Mouse (Mus musculus): ENCODE measurements around the gene Smim5. TPM values are rescaled to one million over a fixed set of nuclear protein-coding genes. Genes with fewer than 3 reads are reported as not detected.

The Smim5 gene
- total and polyA plus RNA-seq, 3 experiments, result 0.42 to 1.4 (median 0.98) TPM

DNA sequence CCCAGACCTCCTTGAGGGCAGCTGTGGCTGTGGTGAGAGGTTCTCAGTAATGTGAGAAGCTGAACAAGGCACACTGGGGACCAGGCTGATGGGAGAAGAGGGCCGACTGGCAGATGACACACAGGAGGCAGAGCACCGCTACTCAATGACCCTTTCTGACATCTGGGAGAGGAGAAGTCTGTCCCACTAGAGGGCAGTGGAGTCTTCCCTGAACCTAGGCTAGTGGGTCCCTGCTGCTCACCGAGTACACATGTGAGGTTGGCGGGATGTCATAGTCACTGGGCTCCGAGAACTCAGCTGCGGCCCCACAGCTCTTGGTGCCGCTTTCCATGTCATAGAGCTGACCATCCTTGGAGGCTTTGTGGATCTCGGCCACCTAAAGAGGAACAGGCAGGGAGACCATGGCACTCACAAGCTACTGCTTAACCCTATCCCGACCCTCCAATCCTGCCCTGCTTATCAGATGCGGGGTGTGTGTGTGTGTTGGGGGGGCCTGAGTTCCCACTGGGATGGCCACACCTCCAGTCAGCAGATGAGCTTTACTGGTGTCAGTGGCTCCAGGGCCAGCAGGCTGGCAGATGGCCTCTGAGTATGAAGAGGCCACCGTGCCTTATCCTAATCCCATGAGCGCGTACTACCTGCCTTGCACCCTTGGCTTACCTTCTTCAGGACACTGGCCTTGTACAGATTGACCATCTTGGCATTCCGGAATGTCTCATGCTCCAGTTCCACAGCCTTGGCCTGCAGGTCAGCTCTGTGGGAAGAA lies 4.8 kb upstream of the Smim5 start:
- H3K36me3 ChIP-seq (replicated peaks in 1 of 2; ENCODE audit: control insufficient read depth in 1 of 2, insufficient read depth in 1 of 2, low read length in 1 of 2), result peaks cover 59 to 89% of the 10 kb centered on the region in 2 experiments
- no peaks in the 10 kb centered on the region for H3K9me3 ChIP-seq (replicated peaks; ENCODE audit: low read length)
- H3K9ac ChIP-seq (ENCODE audit: insufficient read depth, low read depth), result no peak overlapping the region
- H3K4me2 ChIP-seq (ENCODE audit: insufficient read depth, low read depth, poor library complexity, severe bottlenecking), result no peak overlapping the region
- in situ Hi-C loops (cut with MboI; ENCODE audit: low pct_ligation_motif_present, low pct_unique_long_range_greater_than_20kb, low sequenced_read_pairs) (no loop called here), dilution Hi-C loops (cut with MboI; ENCODE audit: extremely low pct_ligation_motif_present, extremely low pct_unique_long_range_greater_than_20kb, low sequenced_read_pairs) (no loop called here)
- no peak for TF ChIP-seq PAX5 (IDR thresholded peaks at IDR 0.05; ENCODE audit: low read length)
- TF ChIP-seq MEF2A (IDR thresholded peaks at IDR 0.05; ENCODE audit: borderline replicate concordance, low read depth, low read length), result no peak
- no peak for TF ChIP-seq POLR2A (IDR thresholded peaks at IDR 0.05; ENCODE audit: low read depth, low read length)
- peak; percentile 64 for TF ChIP-seq SMC3 (IDR thresholded peaks at IDR 0.05; ENCODE audit: low read depth, low read length)
- no peak for TF ChIP-seq RCOR1 (conservative IDR thresholded peaks at IDR 0.05; ENCODE audit: low read depth, low read length)
- peak in 1 of 2 experiments; percentile 72; a peak in 3 of 4 replicates for TF ChIP-seq CTCF (conservative IDR thresholded peaks at IDR 0.05 in 1 of 2, IDR thresholded peaks at IDR 0.05 in 1 of 2; ENCODE audit: low read depth in 2 of 2, low read length in 2 of 2)
- no peak for TF ChIP-seq CHD2 (IDR thresholded peaks at IDR 0.05; ENCODE audit: low read length)
- TF ChIP-seq CHD1 (IDR thresholded peaks at IDR 0.05; ENCODE audit: low read depth, low read length), result no peak
- no peak for TF ChIP-seq EP300 (IDR thresholded peaks at IDR 0.05; ENCODE audit: low read length)
- TF ChIP-seq RAD21 (IDR thresholded peaks at IDR 0.05; ENCODE audit: low read depth, low read length), result peak; percentile 60
- TF ChIP-seq MAX (IDR thresholded peaks at IDR 0.05; ENCODE audit: low read length), result no peak
- TF ChIP-seq UBTF (IDR thresholded peaks at IDR 0.05; ENCODE audit: low read depth, low read length), result no peak
- no peaks in the 10 kb centered on the region for H3K27me3 ChIP-seq (replicated peaks)
- H3K27ac ChIP-seq (ENCODE audit: insufficient read depth, low read depth), result no peak overlapping the region
- no peaks in the 10 kb centered on the region for H3K79me2 ChIP-seq (replicated peaks; ENCODE audit: control insufficient read depth, extremely low read depth, insufficient read depth, poor library complexity, severe bottlenecking)
- peaks cover 4 to 25% of the 10 kb centered on the region in 2 experiments; a peak in 3 of 4 replicates for H3K4me1 ChIP-seq (ENCODE audit: control insufficient read depth in 1 of 2, insufficient read depth in 2 of 2)
- DNase-seq (ENCODE audit: extremely low read depth), result peak; percentile 61
- H3K4me3 ChIP-seq (replicated peaks in 1 of 3; ENCODE audit: low read depth in 2 of 3, low read length in 2 of 3, poor library complexity in 1 of 3), result no peak overlapping the region

DNA sequence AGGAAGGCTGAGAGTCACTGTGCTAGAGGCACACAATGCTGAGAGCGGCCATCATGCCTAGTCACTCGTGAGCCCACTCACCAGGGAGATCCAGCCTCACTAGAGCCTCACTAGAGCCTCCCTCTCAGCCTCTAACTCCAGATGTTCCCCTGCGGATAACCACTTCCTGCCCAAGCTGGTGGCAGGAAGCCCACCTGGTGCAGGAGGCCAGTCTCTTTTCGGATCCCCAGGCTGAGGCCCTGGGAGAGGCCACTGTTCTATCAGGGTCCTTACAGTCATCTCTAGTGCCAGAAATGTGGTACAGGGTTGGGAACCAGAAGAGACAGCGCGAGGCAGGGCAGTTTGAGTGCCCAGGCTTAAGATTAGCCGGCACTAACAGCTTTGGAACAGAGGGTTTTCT lies 1.3 kb upstream of the Smim5 start:
- no peak overlapping the region for H3K4me2 ChIP-seq (ENCODE audit: insufficient read depth, low read depth, poor library complexity, severe bottlenecking)
- no peak overlapping the region for H3K4me3 ChIP-seq (replicated peaks in 1 of 3; ENCODE audit: low read depth in 2 of 3, low read length in 2 of 3, poor library complexity in 1 of 3)
- in situ Hi-C loops (cut with MboI; ENCODE audit: low pct_ligation_motif_present, low pct_unique_long_range_greater_than_20kb, low sequenced_read_pairs) (no loop called here), dilution Hi-C loops (cut with MboI; ENCODE audit: extremely low pct_ligation_motif_present, extremely low pct_unique_long_range_greater_than_20kb, low sequenced_read_pairs) (no loop called here)
- H3K27ac ChIP-seq (ENCODE audit: insufficient read depth, low read depth), result no peak overlapping the region
- H3K27me3 ChIP-seq (replicated peaks), result no peaks in the 10 kb centered on the region
- TF ChIP-seq TCF12 (IDR thresholded peaks at IDR 0.05; ENCODE audit: low read depth, low read length), result peak; percentile 43; the same call in 1 of the 2 replicates
- peak; percentile 44; the same call in 1 of the 2 replicates for TF ChIP-seq EP300 (IDR thresholded peaks at IDR 0.05; ENCODE audit: low read length)
- no peak for TF ChIP-seq E2F4 (IDR thresholded peaks at IDR 0.05; ENCODE audit: insufficient replicate concordance, low read depth, low read length)
- peak; percentile 38 for TF ChIP-seq BHLHE40 (IDR thresholded peaks at IDR 0.05; ENCODE audit: low read depth, low read length)
- TF ChIP-seq ZC3H11A (IDR thresholded peaks at IDR 0.05; ENCODE audit: low read depth, low read length), result no peak
- peaks cover 9 to 60% of the 10 kb centered on the region in 2 experiments; a peak in 3 of 4 replicates for H3K4me1 ChIP-seq (ENCODE audit: control insufficient read depth in 1 of 2, insufficient read depth in 2 of 2)
- H3K36me3 ChIP-seq (replicated peaks in 1 of 2; ENCODE audit: control insufficient read depth in 1 of 2, insufficient read depth in 1 of 2, low read length in 1 of 2), result peaks cover 41 to 86% of the 10 kb centered on the region in 2 experiments
- no peaks in the 10 kb centered on the region for H3K79me2 ChIP-seq (replicated peaks; ENCODE audit: control insufficient read depth, extremely low read depth, insufficient read depth, poor library complexity, severe bottlenecking)
- DNase-seq (ENCODE audit: extremely low read depth), result peak; percentile 71
- no peaks in the 10 kb centered on the region for H3K9me3 ChIP-seq (replicated peaks; ENCODE audit: low read length)
- H3K9ac ChIP-seq (ENCODE audit: insufficient read depth, low read depth), result no peak overlapping the region

All from CH12.LX (cell line).